Mouse (Mus musculus) cortical plate, adult 2 months (tissue): ENCODE results near the gene Mybph.

Experiments used
- CTCF ChIP-seq: fragments of 200-500 bp; IDR thresholded peaks from 2 replicates; pipeline ENCODE4 v1.5.1; 2011; ENCODE audit warnings: mild to moderate bottlenecking, control low read depth, low read length; ENCODE audit not compliant: insufficient read depth; ENCODE audit errors: extremely low read depth
- POLR2A ChIP-seq: fragments of 200-500 bp; IDR thresholded peaks from 2 replicates; pipeline ENCODE4 v1.6.1; 2011; ENCODE audit warnings: mild to moderate bottlenecking, low read length, control low read depth; ENCODE audit not compliant: insufficient read depth; ENCODE audit errors: extremely low read depth

GRCm38 (mm10) chr1:134245004-134245717 is 51.9 kb downstream of the Mybph start:
- TF ChIP-seq POLR2A (no peak), CTCF (no peak)
